Mouse (Mus musculus) megakaryocyte, embryonic 14.5 days (primary cell): ENCODE measurements around the gene Trim11.

ENCODE experiments used
- FLI1 ChIP-seq: IDR thresholded peaks from 2 replicates; pipeline ENCODE4 v1.6.1; 2012; ENCODE audit warnings: low read length, inconsistent platforms, mixed read lengths
- GATA1 ChIP-seq: IDR thresholded peaks from 3 replicates; pipeline ENCODE4 v1.6.1; 2012; ENCODE audit warnings: mixed read lengths, low read length, inconsistent platforms, borderline replicate concordance

DNA sequence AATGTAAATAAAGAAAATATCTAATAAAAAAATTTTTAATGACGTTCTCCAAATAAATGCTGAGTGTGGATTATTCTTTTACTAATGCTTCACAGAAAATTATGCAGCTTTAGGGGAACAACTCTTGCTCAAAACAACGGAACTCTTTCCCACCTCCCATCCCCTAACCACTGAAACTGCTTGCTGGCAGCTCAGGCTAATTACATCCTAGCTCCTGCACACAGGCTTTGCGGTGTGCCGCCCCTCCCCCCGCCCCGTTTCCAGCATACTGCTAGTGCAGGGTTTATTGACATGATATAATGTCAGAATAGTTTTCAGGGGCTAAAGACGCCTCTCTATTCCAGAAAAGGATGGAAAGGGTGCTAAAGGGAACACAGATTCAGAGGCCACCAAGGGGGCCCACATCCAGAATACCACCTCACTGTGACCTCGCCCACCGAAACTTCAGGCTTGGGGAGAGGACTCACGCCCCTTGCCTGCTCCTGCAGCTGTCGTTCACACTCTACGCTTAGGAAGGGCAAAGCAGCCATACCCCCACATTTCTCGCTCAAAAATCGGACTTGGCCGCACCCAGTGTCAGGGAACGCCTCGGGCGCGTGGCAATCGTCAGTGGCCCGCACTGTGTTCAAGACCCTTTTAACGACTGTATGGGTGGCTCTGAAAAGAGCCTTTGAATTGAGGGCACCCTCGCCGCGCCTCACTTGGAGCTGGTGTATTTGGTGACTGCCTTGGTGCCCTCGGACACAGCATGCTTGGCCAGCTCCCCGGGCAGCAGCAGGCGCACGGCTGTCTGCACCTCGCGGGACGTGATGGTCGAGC is 24.3 kb upstream of the Trim11 start:
- TF ChIP-seq GATA1 (no peak), FLI1 (no peak)
